Mouse (Mus musculus): Measurements from ENCODE around the gene Lrch3. TPM values are rescaled to one million over a fixed set of nuclear protein-coding genes. Genes with fewer than 3 reads are reported as not detected.

Gene Lrch3
- polyA plus RNA-seq, 1 experiment from 2014 or later: 39.1 TPM

DNA sequence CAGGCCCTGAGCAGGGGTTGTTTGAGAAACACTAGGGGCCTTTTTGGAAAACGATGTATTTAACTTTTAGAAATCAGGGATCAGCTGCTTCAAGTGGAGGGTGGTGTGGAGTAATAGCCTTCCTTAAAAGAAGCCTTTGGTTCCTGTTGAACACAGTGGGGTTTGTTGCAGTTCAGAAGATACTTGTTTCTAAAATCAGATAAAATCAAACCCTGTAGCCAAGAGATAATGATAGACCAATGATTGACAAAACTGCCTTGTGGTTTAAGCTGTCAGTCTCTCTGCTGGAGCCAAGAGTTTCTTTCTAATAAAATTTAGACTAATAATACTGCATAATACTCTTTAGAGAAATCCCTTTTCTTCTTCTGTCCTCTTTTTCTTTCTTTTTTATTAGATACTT, 66.3 kb downstream of the Lrch3 start:
- Histone ChIP-seq H3K27ac (ENCODE audit: low read depth, low read length) (no peak overlapping the region), H3K4me2 (ENCODE audit: low read depth, low read length, severe bottlenecking) (no peak overlapping the region), H3K27me3 (ENCODE audit: control insufficient read depth, insufficient read depth, low read length) (no peaks in the 10 kb centered on the region), H3K36me3 (ENCODE audit: control insufficient read depth, insufficient read depth, low read length) (peaks cover 4% of the 10 kb centered on the region; the same call in 1 of the 2 replicates), H3K9ac (ENCODE audit: low read length) (no peak overlapping the region), H3K4me1 (replicated peaks; ENCODE audit: control insufficient read depth, insufficient read depth, low read length) (no peaks in the 10 kb centered on the region), H3K4me3 (ENCODE audit: low read depth, low read length) (no peak overlapping the region), H3K9me3 (ENCODE audit: control insufficient read depth, low read length) (no peaks in the 10 kb centered on the region)
- ATAC-seq (replicated peaks; ENCODE audit: low FRiP score): no peak
- DNase-seq (ENCODE audit: low spot score): no peak
- 87% methylated on average over 1 of the region's 1 CpGs for WGBS

DNA sequence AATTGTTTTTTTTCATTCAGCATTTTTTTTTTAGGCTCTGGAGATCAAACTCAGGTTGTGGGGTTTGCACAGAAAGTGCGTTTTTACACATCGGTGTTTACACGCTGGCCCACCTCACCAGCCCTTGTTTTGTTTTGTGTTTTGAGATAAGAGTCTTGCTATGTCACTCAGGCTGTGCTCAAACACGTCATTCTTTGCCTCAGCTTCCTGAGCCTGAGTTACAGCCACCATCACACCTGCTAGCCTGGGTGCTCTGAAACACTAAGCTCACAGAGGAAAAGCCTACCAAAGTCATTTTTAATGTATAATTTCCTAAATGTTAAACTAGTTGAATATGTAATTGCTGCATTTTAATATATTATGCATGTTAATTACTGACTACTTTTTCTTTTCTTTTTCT, 67.5 kb downstream of the Lrch3 start:
- WGBS: 92% methylated on average over 4 of the region's 4 CpGs
- Histone ChIP-seq H3K9me3 (ENCODE audit: control insufficient read depth, low read length) (no peaks in the 10 kb centered on the region), H3K27me3 (ENCODE audit: control insufficient read depth, insufficient read depth, low read length) (no peaks in the 10 kb centered on the region), H3K4me1 (replicated peaks; ENCODE audit: control insufficient read depth, insufficient read depth, low read length) (no peaks in the 10 kb centered on the region), H3K36me3 (ENCODE audit: control insufficient read depth, insufficient read depth, low read length) (no peaks in the 10 kb centered on the region; the same call in 1 of the 2 replicates), H3K4me2 (ENCODE audit: low read depth, low read length, severe bottlenecking) (no peak overlapping the region), H3K27ac (ENCODE audit: low read depth, low read length) (no peak overlapping the region), H3K9ac (ENCODE audit: low read length) (no peak overlapping the region), H3K4me3 (ENCODE audit: low read depth, low read length) (no peak overlapping the region)
- DNase-seq (ENCODE audit: low spot score): no peak
- no peak for ATAC-seq (replicated peaks; ENCODE audit: low FRiP score)

DNA sequence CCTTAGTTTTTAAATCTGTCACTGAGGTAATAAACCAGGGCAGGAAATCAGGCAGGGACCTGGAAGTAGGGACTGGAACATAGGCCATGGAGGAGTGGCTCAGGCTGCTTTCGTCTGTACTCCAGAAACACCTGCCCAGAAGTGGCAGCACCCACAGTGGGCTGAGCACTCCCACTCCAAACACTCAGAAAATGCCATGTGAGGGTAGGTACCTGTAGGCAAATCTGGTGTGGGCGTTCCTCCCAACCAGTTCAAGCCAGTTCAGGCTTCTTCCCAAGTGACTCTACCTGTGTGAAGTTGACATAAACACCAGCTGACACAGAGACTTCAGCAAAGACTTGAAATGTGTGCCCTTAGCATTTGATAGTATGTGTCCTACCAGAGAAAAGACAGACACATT, 70.7 kb downstream of the Lrch3 start:
- Histone ChIP-seq H3K9ac (ENCODE audit: low read length) (no peak overlapping the region), H3K27ac (ENCODE audit: low read depth, low read length) (no peak overlapping the region), H3K4me1 (replicated peaks; ENCODE audit: control insufficient read depth, insufficient read depth, low read length) (no peaks in the 10 kb centered on the region), H3K4me3 (ENCODE audit: low read depth, low read length) (no peak overlapping the region), H3K27me3 (ENCODE audit: control insufficient read depth, insufficient read depth, low read length) (no peaks in the 10 kb centered on the region), H3K9me3 (ENCODE audit: control insufficient read depth, low read length) (no peaks in the 10 kb centered on the region), H3K36me3 (ENCODE audit: control insufficient read depth, insufficient read depth, low read length) (no peaks in the 10 kb centered on the region; the same call in 1 of the 2 replicates), H3K4me2 (ENCODE audit: low read depth, low read length, severe bottlenecking) (no peak overlapping the region)
- 91% methylated on average over 2 of the region's 2 CpGs for WGBS
- no peak for DNase-seq (ENCODE audit: low spot score)
- no peak for ATAC-seq (replicated peaks; ENCODE audit: low FRiP score)

DNA sequence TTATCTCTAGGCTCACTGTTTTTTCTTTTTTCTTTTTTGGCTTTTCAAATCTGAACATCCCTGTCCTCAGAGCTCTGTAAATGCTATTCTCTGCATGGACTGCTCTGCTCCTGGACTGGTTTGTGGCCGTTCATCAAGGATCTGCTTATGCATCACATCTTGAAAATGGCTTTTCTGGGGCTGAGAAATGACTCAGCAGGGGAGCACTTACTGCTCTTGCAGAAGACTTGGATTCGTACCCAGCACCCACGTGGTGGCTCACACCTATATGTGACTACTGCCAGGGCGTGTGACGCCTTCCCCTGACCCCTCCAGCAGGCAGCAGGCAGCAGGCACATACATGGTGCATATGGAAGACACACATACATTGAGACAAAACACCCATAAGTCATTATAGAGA, 78.3 kb downstream of the Lrch3 start:
- H3K4me2 ChIP-seq (ENCODE audit: low read depth, low read length, severe bottlenecking): no peak overlapping the region
- ATAC-seq (replicated peaks; ENCODE audit: low FRiP score): no peak
- H3K4me1 ChIP-seq (replicated peaks; ENCODE audit: control insufficient read depth, insufficient read depth, low read length): no peaks in the 10 kb centered on the region
- H3K4me3 ChIP-seq (ENCODE audit: low read depth, low read length): no peak overlapping the region
- no peak overlapping the region for H3K9ac ChIP-seq (ENCODE audit: low read length)
- no peak overlapping the region for H3K27ac ChIP-seq (ENCODE audit: low read depth, low read length)
- no peaks in the 10 kb centered on the region for H3K36me3 ChIP-seq (ENCODE audit: control insufficient read depth, insufficient read depth, low read length)
- no peaks in the 10 kb centered on the region for H3K9me3 ChIP-seq (ENCODE audit: control insufficient read depth, low read length)
- no peaks in the 10 kb centered on the region for H3K27me3 ChIP-seq (ENCODE audit: control insufficient read depth, insufficient read depth, low read length)
- WGBS: 92% methylated on average over 5 of the region's 5 CpGs
- DNase-seq (ENCODE audit: low spot score): no peak

DNA sequence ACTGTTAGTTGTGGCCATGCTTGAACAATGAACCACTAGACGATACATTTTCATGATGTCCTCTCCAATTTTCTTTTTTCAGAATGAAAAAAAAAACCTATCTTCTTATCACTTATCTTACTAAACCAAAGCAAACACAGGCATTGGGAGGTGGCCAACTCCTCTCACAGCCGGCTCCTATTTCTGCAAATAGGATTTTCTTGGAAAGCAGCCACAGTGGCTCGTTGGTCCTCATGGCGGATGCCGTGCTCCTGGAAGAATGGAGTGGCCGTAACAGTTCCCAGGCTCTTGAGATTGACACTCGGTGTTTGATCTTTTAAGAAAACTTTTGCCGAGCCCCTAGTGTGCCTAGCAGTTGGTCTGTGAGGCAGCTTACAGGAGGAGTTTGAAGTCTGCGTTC, 91.3 kb downstream of the Lrch3 start:
- H3K4me2 ChIP-seq (ENCODE audit: low read depth, low read length, severe bottlenecking): no peak overlapping the region
- no peak overlapping the region for H3K4me3 ChIP-seq (ENCODE audit: low read depth, low read length)
- no peaks in the 10 kb centered on the region for H3K9me3 ChIP-seq (ENCODE audit: control insufficient read depth, low read length)
- H3K36me3 ChIP-seq (ENCODE audit: control insufficient read depth, insufficient read depth, low read length): peaks cover 5% of the 10 kb centered on the region
- ATAC-seq (replicated peaks; ENCODE audit: low FRiP score) (no peak), DNase-seq (ENCODE audit: low spot score) (no peak)
- H3K4me1 ChIP-seq (replicated peaks; ENCODE audit: control insufficient read depth, insufficient read depth, low read length): no peaks in the 10 kb centered on the region
- H3K9ac ChIP-seq (ENCODE audit: low read length): no peak overlapping the region
- 55% methylated on average over 9 of the region's 9 CpGs for WGBS
- H3K27ac ChIP-seq (ENCODE audit: low read depth, low read length): no peak overlapping the region
- no peaks in the 10 kb centered on the region for H3K27me3 ChIP-seq (ENCODE audit: control insufficient read depth, insufficient read depth, low read length)

DNA sequence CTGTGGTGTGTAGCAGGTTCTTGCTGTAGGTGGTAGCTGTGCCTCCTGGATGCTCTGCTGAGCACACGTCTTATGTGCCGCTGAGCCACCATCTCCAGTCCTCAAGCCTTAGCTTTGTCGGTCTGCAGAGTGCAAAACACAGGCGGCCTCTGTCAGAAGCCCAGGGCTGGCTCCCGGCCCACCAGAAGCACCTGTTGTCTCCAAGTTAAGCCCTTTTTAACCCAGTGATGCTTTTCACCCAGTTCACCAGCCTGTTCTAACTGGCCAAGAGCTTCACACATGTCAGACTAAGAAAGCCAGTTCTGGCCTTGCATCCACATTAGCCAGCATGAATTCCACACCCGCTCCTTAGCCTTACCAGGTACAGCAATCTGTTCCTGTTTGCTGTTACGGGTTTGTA, 93.0 kb downstream of the Lrch3 start:
- H3K36me3 ChIP-seq (ENCODE audit: control insufficient read depth, insufficient read depth, low read length): peaks cover 3% of the 10 kb centered on the region
- no peak for DNase-seq (ENCODE audit: low spot score)
- H3K4me2 ChIP-seq (ENCODE audit: low read depth, low read length, severe bottlenecking): no peak overlapping the region
- no peak overlapping the region for H3K27ac ChIP-seq (ENCODE audit: low read depth, low read length)
- no peaks in the 10 kb centered on the region for H3K27me3 ChIP-seq (ENCODE audit: control insufficient read depth, insufficient read depth, low read length)
- no peaks in the 10 kb centered on the region for H3K4me1 ChIP-seq (replicated peaks; ENCODE audit: control insufficient read depth, insufficient read depth, low read length)
- H3K9ac ChIP-seq (ENCODE audit: low read length): no peak overlapping the region
- no peak overlapping the region for H3K4me3 ChIP-seq (ENCODE audit: low read depth, low read length)
- 87% methylated on average over 7 of the region's 7 CpGs for WGBS
- H3K9me3 ChIP-seq (ENCODE audit: control insufficient read depth, low read length): no peaks in the 10 kb centered on the region
- no peak for ATAC-seq (replicated peaks; ENCODE audit: low FRiP score)

DNA sequence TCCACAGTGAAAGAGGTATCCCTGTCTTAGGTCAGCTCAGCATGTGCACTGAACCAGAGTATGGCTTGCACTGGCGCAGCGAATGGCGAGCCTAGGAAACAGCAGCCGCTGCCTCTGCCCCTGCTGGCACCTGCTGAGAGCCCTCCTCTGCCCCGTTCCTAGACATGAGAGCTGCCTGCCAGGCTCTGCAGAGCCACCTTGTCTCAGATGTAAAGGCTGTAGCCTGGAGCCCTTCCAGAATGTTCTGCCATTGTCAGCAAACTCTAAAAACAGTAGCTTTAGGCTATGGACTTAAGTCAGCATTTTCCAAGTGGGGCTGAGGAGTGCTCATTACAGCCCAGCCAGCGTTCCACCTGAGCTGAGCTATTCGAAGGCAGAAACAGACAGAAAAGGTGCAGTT, 93.5 kb downstream of the Lrch3 start:
- Histone ChIP-seq H3K4me2 (ENCODE audit: low read depth, low read length, severe bottlenecking) (no peak overlapping the region), H3K4me1 (replicated peaks; ENCODE audit: control insufficient read depth, insufficient read depth, low read length) (no peaks in the 10 kb centered on the region), H3K27me3 (ENCODE audit: control insufficient read depth, insufficient read depth, low read length) (no peaks in the 10 kb centered on the region), H3K4me3 (ENCODE audit: low read depth, low read length) (no peak overlapping the region), H3K9ac (ENCODE audit: low read length) (no peak overlapping the region), H3K27ac (ENCODE audit: low read depth, low read length) (no peak overlapping the region), H3K9me3 (ENCODE audit: control insufficient read depth, low read length) (no peaks in the 10 kb centered on the region), H3K36me3 (ENCODE audit: control insufficient read depth, insufficient read depth, low read length) (peaks cover 3% of the 10 kb centered on the region; the same call in 1 of the 2 replicates)
- ATAC-seq (replicated peaks; ENCODE audit: low FRiP score): no peak
- no peak for DNase-seq (ENCODE audit: low spot score)
- WGBS: 77% methylated on average over 7 of the region's 7 CpGs

DNA sequence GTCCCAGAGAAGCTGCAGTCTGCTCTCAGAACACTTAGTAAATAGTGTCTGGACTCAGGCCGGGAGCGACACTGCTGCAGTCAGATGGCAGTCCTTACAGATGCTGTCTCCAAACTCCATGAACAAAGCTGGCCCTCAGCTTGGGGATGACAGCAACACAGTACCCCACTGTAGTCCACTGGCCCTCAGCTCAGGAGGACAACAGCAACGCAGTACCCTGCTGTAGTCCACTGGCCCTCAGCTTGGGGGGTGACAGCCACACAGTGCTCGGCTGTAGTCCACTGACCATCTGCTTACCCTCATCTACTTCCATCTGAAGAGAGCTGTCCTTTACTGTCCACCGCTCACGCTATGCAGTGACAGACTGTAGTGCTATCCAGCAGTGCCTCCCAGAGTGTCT, 96.3 kb downstream of the Lrch3 start:
- no peak for DNase-seq (ENCODE audit: low spot score)
- Histone ChIP-seq H3K4me2 (ENCODE audit: low read depth, low read length, severe bottlenecking) (no peak overlapping the region), H3K27ac (ENCODE audit: low read depth, low read length) (no peak overlapping the region), H3K4me1 (replicated peaks; ENCODE audit: control insufficient read depth, insufficient read depth, low read length) (no peaks in the 10 kb centered on the region), H3K27me3 (ENCODE audit: control insufficient read depth, insufficient read depth, low read length) (no peaks in the 10 kb centered on the region), H3K9ac (ENCODE audit: low read length) (no peak overlapping the region), H3K4me3 (ENCODE audit: low read depth, low read length) (no peak overlapping the region), H3K9me3 (ENCODE audit: control insufficient read depth, low read length) (no peaks in the 10 kb centered on the region), H3K36me3 (ENCODE audit: control insufficient read depth, insufficient read depth, low read length) (peaks cover 3% of the 10 kb centered on the region)
- 96% methylated on average over 6 of the region's 6 CpGs for WGBS
- ATAC-seq (replicated peaks; ENCODE audit: low FRiP score): no peak

DNA sequence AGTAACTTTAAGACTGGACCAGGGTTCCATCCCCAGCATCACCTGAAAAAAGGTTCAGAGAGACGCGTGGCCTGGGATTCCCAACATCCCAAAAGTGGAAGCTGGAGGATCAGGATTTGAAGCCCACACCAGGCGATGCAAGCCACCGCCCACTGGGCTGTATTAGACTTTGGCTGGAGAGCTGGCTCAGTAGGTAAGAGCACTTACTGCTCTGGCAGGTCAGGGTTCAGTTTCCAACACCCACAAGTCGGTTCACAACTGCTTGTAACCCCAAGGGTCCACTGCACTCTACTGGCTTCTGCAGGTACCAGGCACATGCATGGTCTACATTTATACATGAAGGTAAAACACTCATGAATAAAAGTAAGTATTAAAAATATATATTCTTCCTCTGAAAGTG, 99.9 kb downstream of the Lrch3 start:
- H3K4me1 ChIP-seq (replicated peaks; ENCODE audit: control insufficient read depth, insufficient read depth, low read length): no peaks in the 10 kb centered on the region
- H3K9ac ChIP-seq (ENCODE audit: low read length): no peak overlapping the region
- H3K27ac ChIP-seq (ENCODE audit: low read depth, low read length): no peak overlapping the region
- H3K4me2 ChIP-seq (ENCODE audit: low read depth, low read length, severe bottlenecking): no peak overlapping the region
- no peaks in the 10 kb centered on the region for H3K27me3 ChIP-seq (ENCODE audit: control insufficient read depth, insufficient read depth, low read length)
- H3K4me3 ChIP-seq (ENCODE audit: low read depth, low read length): no peak overlapping the region
- DNase-seq (ENCODE audit: low spot score): no peak
- no peak for ATAC-seq (replicated peaks; ENCODE audit: low FRiP score)
- H3K36me3 ChIP-seq (ENCODE audit: control insufficient read depth, insufficient read depth, low read length): no peaks in the 10 kb centered on the region; the same call in 1 of the 2 replicates
- H3K9me3 ChIP-seq (ENCODE audit: control insufficient read depth, low read length): no peaks in the 10 kb centered on the region
- 96% methylated on average over 5 of the region's 5 CpGs for WGBS

Measured in forebrain, embryonic 11.5 days (tissue).